Mouse (Mus musculus): ENCODE data around the gene Pde9a.

Pde9a gene

GRCm38 (mm10) chr17:31512593-31512992, 126.6 kb downstream of the Pde9a start:
- no peak for DNase-seq (ENCODE audit: low spot score)

DNA sequence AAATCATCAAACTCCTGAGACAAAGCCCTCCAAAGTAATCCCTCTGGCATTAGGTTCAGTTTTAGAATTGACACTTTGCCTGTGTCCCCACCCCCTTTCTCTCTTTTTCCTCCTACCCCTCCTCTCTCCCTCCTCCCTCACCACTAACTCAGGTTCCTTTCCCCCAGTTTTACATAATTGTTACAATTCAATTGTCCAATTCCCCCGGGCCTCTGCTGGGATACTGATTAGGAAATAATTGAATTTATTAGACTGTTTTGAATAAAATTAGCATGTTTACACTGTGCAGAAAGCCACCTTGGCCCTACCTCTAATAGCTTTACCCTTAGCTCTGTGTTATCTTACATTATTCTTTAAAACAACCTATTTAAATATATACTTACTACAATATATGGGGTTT, 128.7 kb downstream of the Pde9a start:
- DNase-seq (ENCODE audit: low spot score) = no peak

DNA sequence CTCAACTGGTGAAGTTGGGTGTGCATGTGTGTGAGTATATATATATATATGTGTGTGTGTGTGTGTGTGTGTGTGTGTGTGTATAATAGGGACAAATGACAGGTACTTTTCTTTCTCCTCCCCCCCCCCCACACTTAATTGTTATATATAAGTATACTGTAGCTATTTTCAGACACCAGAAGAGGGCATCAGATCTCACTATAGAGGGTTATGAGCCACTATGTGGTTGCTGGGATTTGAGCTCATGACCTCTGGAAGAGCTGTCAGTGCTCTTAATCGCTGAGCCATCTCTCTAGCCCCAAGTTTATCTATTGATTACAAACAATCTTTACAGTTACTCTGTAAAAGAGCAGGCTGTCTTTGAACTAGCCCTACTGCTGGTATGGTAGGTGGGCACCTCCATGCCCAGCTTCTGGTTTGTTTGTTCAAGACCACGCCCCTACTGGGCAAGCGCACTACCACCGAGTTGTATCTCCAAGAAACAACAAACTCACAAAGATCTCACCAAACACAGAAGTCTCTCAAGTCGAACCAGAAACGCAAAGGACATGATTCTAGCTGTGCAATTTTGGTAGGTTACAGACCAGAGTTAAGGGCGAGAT, 133.4 kb downstream of the Pde9a start:
- DNase-seq (ENCODE audit: low spot score) = no peak

DNA sequence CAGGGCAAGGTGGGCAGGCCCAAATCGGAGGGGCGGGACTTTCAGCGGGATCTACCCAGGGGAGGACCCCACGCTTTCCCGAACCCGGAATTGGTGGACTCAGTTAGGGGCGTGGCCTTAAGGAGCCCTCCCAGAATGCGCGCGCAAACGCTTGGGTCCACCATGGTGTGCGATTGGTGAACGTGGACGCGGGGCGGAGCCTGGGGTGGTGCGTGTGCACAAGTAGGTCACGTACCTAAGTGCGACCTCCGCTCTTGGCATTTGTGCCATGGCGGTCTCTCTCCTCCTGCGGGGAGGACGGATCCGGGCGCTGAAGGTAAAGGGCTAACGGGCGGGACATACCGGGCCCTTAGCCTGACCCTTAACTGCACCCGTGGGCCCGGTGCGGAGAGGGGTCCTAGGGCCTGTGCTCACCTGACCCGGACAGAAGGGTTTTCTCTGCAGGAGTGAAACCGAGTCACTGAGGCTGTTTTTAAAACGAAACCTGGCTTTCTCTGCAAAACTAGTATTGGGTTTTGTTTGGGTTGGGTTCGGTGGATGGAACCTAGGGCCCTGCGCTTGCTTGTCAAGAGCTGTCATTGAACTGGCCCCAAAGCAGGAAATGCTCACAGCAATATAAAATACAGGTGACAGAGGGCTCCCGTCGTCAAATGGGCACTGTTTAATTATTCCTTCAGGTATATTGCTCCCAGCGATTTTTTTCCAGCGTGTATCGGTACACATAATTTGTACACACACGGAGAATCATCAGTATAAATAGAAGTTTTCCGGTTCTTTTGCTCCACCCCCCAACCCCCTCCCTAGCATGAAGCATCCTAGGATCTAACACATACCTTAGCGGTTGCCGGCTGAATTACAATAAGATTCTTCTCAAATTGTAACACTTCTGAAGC, 134.2 kb downstream of the Pde9a start, which contains the start of the genes Wdr4 and Ndufv3:
Wdr4 (minus strand) TSS at position 35 of the 893 bp plus-strand sequence.
Ndufv3 (plus strand) TSS at position 170 of the 893 bp plus-strand sequence.
- DNase-seq (ENCODE audit: low spot score) = peak; percentile 96

DNA sequence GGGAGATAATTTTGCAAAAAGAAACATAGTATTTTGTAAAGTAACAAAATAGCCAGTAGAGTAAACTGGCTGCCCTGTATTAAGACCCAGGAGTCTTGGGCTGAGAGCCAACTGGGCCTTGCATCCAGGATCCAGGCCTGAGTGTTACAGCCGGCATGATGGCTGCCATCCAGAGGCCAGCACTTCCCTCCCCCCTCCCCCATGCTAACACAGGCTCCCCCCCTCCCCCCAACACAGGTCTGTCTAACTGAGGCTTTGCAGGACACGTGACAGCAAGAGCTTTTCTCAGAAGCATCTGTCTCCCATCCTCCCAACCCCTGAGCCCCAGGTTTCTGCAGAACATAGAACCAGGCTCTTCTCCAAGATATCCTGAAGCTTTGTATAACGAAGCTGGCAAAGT, 134.9 kb downstream of the Pde9a start:
- DNase-seq (ENCODE audit: low spot score) = no peak

DNA sequence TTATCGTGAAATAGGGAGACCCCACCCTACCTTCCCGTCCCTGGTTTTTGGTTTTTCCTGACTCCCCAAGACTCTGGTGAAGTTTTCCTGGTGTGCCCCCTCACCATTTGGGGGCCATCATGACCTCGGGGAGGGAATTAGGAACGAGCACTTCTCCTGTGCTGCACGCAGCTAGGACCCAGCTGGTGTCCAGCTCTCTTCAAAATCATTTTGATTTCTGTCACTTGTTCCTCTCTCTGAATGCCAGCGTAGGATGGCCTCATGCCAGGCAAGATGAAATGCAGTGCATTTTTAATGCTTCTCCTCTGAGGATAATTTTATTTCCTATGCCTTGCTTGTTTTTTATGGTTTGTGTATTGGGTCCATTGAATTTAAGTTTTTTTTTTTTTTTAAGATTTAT, 135.9 kb downstream of the Pde9a start:
- DNase-seq (ENCODE audit: low spot score) = no peak

DNA sequence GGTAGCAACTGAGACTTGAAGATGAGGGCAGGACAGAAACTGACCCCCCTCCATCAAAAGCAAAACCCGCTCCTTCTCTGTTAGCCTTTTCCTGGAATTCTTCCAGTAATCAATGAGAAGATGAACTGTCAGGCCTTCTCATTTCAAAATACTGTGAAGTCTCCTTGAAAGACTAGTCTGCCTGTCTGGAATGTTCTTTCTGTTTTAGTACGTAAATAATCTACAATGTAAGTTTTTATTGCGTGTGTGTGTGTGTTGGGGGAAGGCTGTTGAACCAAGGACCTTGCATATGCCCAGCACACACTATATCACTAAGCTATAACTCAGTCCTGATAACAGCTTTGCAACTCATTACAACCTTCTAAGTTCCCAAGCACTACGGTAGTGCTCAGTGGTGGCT, 139.1 kb downstream of the Pde9a start:
- DNase-seq (ENCODE audit: low spot score) = no peak

DNA sequence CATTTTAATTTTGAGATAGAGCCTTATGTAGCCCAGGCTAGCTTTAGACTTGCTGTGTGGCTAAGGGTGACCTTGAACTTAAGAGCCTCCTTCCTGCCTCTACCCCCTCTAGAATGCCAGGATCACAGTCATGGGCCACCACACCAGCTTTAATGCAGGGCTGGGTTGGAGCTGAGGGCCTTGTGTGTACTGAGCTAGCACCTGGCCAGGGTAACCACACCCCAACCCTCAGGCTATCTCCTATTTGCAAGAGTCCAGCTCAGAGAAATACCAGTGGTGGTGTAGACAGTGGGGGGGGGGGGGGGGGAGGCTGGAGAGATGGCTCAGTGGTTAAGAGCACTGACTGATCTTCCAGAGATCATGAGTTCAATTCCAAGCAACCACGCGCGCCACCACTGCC, 139.8 kb downstream of the Pde9a start:
- no peak for DNase-seq (ENCODE audit: low spot score)

Measured in layer of hippocampus, adult 9-10 months (tissue).